Mouse (Mus musculus): Measurements from ENCODE around the gene Slc39a10. TPM values are rescaled to one million over a fixed set of nuclear protein-coding genes. Genes with fewer than 3 reads are reported as not detected.

The Slc39a10 gene
- polyA plus RNA-seq (2015; fragmentation: Nextera tagmentation; extraction: Ambion mirVana): 4.5 and 5.9 TPM in 2 replicates

DNA sequence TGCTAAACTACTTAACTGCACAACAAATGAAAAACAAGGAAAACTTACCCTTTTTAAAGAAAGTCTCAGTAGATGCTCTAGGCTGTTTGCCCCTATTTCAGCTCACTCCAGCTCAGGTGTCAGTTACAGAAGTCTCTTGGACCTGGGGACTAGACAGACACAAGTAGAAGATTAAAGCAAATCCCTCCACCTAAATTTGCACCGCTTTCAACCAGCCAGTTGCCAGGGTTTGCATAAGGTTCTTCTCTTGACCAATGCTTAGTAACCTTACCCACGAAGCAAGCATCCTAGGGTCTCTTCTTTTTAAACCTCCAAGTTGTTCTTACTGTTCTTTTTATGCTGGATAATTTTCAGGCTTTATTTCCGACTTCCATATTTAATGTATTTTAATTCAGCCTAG lies at the start of gene Slc39a10:
Gene Slc39a10 (minus strand): TSS at position 101 of the 400 bp plus-strand sequence.
- no peak within 1 kb of the TSS for H3K9ac ChIP-seq

DNA sequence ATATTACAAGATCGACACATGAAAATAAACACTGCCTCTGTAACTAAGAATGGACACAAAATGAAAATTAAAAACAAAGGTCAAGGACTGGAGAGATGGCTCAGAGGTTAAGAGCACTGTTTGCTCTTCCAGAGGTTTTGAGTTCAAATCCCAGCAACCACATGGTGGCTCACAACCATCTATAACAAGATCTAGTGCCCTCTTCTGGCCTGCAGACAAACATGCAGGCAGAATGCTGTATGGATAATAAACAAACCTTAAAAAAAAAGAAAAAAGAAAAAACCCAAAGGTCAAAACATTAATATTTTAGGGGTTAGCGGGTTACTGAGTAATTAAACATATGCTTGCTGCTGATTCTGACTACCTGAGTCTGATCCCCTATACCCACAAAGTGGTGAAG lies 46.6 kb upstream of the Slc39a10 start:
- no peak overlapping the region for H3K9ac ChIP-seq
- WGBS (ENCODE audit: insufficient replicate concordance): 55% methylated on average over 2 of the region's 2 CpGs
- H3K36me3 ChIP-seq: no peaks in the 10 kb centered on the region

More for the DNA sequence above, at the start of gene Slc39a10:
- ATAC-seq (ENCODE audit: low read depth) (no peak), DNase-seq (no peak)
- Histone ChIP-seq H3K27me3 (no peaks in the 10 kb centered on the region), H3K36me3 (no peaks in the 10 kb centered on the region), H3K27ac (no peak within 1 kb of the TSS), H3K4me2 (no peak within 1 kb of the TSS), H3K4me1 (replicated peaks) (no peaks in the 10 kb centered on the region), H3K9me3 (replicated peaks) (no peaks in the 10 kb centered on the region), H3K4me3 (replicated peaks) (no peak within 1 kb of the TSS)
- 38% methylated on average over 3 of the region's 3 CpGs for WGBS (ENCODE audit: insufficient replicate concordance)

GRCm38 (mm10) chr1:46937641-46938040 lies 45.0 kb upstream of the Slc39a10 start:
- 67% methylated on average over 2 of the region's 2 CpGs for WGBS (ENCODE audit: insufficient replicate concordance)

More for the DNA sequence above, 46.6 kb upstream of the Slc39a10 start:
- H3K4me3 ChIP-seq (replicated peaks): no peak overlapping the region
- no peaks in the 10 kb centered on the region for H3K27me3 ChIP-seq
- H3K4me2 ChIP-seq: no peak overlapping the region
- H3K4me1 ChIP-seq (replicated peaks): no peaks in the 10 kb centered on the region
- DNase-seq: no peak
- H3K27ac ChIP-seq: no peak overlapping the region
- no peaks in the 10 kb centered on the region for H3K9me3 ChIP-seq (replicated peaks)
- no peak for ATAC-seq (ENCODE audit: low read depth)

GRCm38 (mm10) chr1:46927104-46927503 lies 34.5 kb upstream of the Slc39a10 start:
- DNase-seq (no peak), ATAC-seq (ENCODE audit: low read depth) (no peak)
- Histone ChIP-seq H3K9me3 (replicated peaks) (no peaks in the 10 kb centered on the region), H3K27ac (no peak overlapping the region), H3K27me3 (no peaks in the 10 kb centered on the region), H3K4me2 (no peak overlapping the region), H3K36me3 (no peaks in the 10 kb centered on the region), H3K9ac (no peak overlapping the region), H3K4me1 (replicated peaks) (no peaks in the 10 kb centered on the region), H3K4me3 (replicated peaks) (no peak overlapping the region)

More at GRCm38 (mm10) chr1:46937641-46938040, 45.0 kb upstream of the Slc39a10 start:
- Histone ChIP-seq H3K9me3 (replicated peaks) (no peaks in the 10 kb centered on the region), H3K4me3 (replicated peaks) (no peak overlapping the region), H3K4me1 (replicated peaks) (no peaks in the 10 kb centered on the region), H3K36me3 (no peaks in the 10 kb centered on the region), H3K9ac (no peak overlapping the region), H3K27ac (no peak overlapping the region), H3K4me2 (no peak overlapping the region), H3K27me3 (no peaks in the 10 kb centered on the region)
- ATAC-seq (ENCODE audit: low read depth): no peak
- DNase-seq: no peak

- no peak overlapping the region for H3K27ac ChIP-seq
- H3K4me1 ChIP-seq (replicated peaks): no peaks in the 10 kb centered on the region
- ATAC-seq (ENCODE audit: low read depth) (peak; percentile 41; the same call in 1 of the 2 replicates), DNase-seq (no peak)
- H3K9ac ChIP-seq: no peak overlapping the region
- no peak overlapping the region for H3K4me2 ChIP-seq
- WGBS (ENCODE audit: insufficient replicate concordance): 23% methylated on average over 3 of the region's 3 CpGs
- H3K27me3 ChIP-seq: no peaks in the 10 kb centered on the region
- no peak overlapping the region for H3K4me3 ChIP-seq (replicated peaks)
- H3K9me3 ChIP-seq (replicated peaks): no peaks in the 10 kb centered on the region
- H3K36me3 ChIP-seq: no peaks in the 10 kb centered on the region
Observed at GRCm38 (mm10) chr1:46926239-46926638, 33.6 kb upstream of the Slc39a10 start.

GRCm38 (mm10) chr1:46924992-46925391 lies 32.3 kb upstream of the Slc39a10 start:
- no peaks in the 10 kb centered on the region for H3K27me3 ChIP-seq
- H3K9me3 ChIP-seq (replicated peaks): no peaks in the 10 kb centered on the region
- H3K4me2 ChIP-seq: no peak overlapping the region
- no peak overlapping the region for H3K9ac ChIP-seq
- no peak overlapping the region for H3K27ac ChIP-seq
- DNase-seq (no peak), ATAC-seq (ENCODE audit: low read depth) (no peak)
- no peak overlapping the region for H3K4me3 ChIP-seq (replicated peaks)
- no peaks in the 10 kb centered on the region for H3K36me3 ChIP-seq
- H3K4me1 ChIP-seq (replicated peaks): no peaks in the 10 kb centered on the region

- 74% methylated on average over 7 of the region's 7 CpGs for WGBS (ENCODE audit: insufficient replicate concordance)
- ATAC-seq (ENCODE audit: low read depth): no peak
- no peaks in the 10 kb centered on the region for H3K9me3 ChIP-seq (replicated peaks)
Observed at GRCm38 (mm10) chr1:46922904-46923303, 30.3 kb upstream of the Slc39a10 start.

DNA sequence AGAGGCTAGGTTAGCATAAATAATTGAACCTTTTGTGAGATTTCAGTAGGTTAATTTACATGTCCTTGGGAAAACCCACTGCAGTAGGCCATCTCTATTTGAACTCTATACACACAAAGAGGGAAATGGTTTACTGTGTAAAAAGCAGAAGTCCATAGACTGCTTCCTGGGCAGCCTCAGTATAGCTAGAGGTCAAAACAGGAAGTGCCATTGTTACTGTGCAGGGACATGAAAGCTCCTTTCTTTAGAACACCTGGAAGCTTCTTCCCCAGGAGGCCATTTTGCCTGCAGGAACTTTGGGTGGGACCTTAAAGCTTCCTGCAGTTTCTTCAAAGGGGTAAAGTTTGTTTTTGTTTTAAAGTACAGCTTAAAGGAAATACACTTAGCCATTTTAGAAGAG lies 29.0 kb upstream of the Slc39a10 start:
- no peak overlapping the region for H3K9ac ChIP-seq
- H3K4me2 ChIP-seq: no peak overlapping the region
- no peak overlapping the region for H3K4me3 ChIP-seq (replicated peaks)
- H3K27me3 ChIP-seq: no peaks in the 10 kb centered on the region
- DNase-seq (no peak), ATAC-seq (ENCODE audit: low read depth) (no peak)
- no peak overlapping the region for H3K27ac ChIP-seq
- no peaks in the 10 kb centered on the region for H3K4me1 ChIP-seq (replicated peaks)
- no peaks in the 10 kb centered on the region for H3K9me3 ChIP-seq (replicated peaks)
- no peaks in the 10 kb centered on the region for H3K36me3 ChIP-seq

More at GRCm38 (mm10) chr1:46922904-46923303, 30.3 kb upstream of the Slc39a10 start:
- Histone ChIP-seq H3K4me2 (no peak overlapping the region), H3K36me3 (no peaks in the 10 kb centered on the region), H3K9ac (no peak overlapping the region), H3K27me3 (no peaks in the 10 kb centered on the region), H3K4me3 (replicated peaks) (no peak overlapping the region), H3K4me1 (replicated peaks) (no peaks in the 10 kb centered on the region), H3K27ac (no peak overlapping the region)
- DNase-seq: no peak

DNA sequence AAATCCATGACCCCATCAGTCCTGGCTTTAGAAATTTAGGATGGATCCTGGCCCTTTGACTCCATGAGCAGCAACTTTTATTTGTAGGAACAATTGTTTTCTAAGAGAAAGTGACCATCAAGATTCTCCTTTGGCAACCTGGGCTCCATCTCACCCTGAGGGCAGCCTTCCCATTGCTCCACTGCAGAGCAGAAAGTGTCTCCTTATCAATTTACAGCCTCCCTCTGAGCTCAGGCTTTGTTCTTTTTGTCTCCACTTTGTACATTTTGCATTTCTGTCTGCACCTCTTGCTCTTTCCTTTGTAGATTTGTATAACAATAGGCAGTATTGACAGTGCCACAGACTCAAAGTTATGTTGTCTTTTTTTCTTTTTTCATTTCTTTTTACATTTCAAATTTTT lies 23.6 kb upstream of the Slc39a10 start:
- DNase-seq (no peak), ATAC-seq (ENCODE audit: low read depth) (no peak)

DNA sequence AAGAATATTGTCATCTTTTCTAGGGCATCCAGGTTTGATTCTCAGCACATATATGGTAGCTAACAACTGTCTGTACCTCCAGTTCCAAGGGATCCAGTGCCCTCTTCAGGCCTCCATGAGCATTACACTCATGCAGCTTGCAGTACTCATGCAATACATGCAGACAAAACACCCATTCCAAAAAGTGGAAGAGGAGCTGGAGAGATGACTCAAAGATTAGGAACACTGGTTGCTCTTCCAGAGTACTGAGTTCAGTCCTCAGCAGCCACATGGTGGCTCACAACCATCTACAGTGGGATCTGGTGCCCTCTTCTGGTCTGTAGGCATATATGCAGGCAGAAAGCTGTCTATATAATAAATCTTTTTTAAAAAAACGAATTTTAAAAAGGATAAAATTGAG lies 21.7 kb upstream of the Slc39a10 start:
- DNase-seq (no peak), ATAC-seq (ENCODE audit: low read depth) (no peak)
- H3K9me3 ChIP-seq (replicated peaks): no peaks in the 10 kb centered on the region; the same call in 1 of the 2 replicates
- no peaks in the 10 kb centered on the region for H3K27me3 ChIP-seq
- no peaks in the 10 kb centered on the region for H3K36me3 ChIP-seq
- 29% methylated on average over 1 of the region's 1 CpGs for WGBS (ENCODE audit: insufficient replicate concordance)
- no peak overlapping the region for H3K9ac ChIP-seq
- H3K4me3 ChIP-seq (replicated peaks): no peak overlapping the region
- no peaks in the 10 kb centered on the region for H3K4me1 ChIP-seq (replicated peaks)
- H3K4me2 ChIP-seq: no peak overlapping the region
- no peak overlapping the region for H3K27ac ChIP-seq

More for the DNA sequence above, 23.6 kb upstream of the Slc39a10 start:
- H3K9me3 ChIP-seq (replicated peaks): no peaks in the 10 kb centered on the region; the same call in 1 of the 2 replicates
- no peak overlapping the region for H3K9ac ChIP-seq
- H3K27ac ChIP-seq: no peak overlapping the region
- no peaks in the 10 kb centered on the region for H3K27me3 ChIP-seq
- H3K4me1 ChIP-seq (replicated peaks): no peaks in the 10 kb centered on the region
- no peaks in the 10 kb centered on the region for H3K36me3 ChIP-seq
- H3K4me3 ChIP-seq (replicated peaks): no peak overlapping the region
- H3K4me2 ChIP-seq: no peak overlapping the region

DNA sequence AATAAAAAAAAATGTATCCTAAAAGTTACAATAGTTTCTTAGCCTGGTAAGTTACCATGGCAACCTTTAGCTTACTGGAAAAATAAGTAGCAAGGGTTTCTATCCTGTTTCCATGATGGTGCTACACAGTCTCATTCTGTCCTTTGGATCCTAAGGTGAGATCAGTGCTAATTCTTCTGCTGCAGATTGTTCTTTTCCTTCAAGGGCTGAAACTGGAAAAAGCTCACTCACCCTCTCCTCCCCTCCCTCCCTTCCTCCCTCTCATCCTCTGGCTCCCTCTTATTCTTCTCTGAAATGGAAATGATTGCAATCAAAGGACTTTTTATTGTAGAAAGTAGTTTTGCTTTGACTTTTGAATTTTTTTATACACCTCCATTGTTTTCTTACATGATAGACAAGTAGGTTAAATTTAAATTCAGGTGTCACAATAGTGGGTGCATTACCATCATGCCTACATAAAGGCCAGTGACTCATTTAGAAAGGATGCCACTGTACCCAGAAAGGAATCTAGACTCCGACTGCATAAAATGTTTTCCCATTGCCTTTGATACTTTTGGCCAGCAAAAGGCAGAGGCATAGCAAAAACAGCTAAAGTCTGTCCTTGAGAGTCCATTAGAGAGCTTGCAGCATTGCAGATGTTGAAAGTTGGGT lies 20.0 kb upstream of the Slc39a10 start:
- no peaks in the 10 kb centered on the region for H3K4me1 ChIP-seq (replicated peaks)
- no peaks in the 10 kb centered on the region for H3K27me3 ChIP-seq
- ATAC-seq (ENCODE audit: low read depth) (no peak), DNase-seq (no peak)
- H3K9me3 ChIP-seq (replicated peaks): no peaks in the 10 kb centered on the region; the same call in 1 of the 2 replicates
- 68% methylated on average over 1 of the region's 1 CpGs for WGBS (ENCODE audit: insufficient replicate concordance)
- H3K4me3 ChIP-seq (replicated peaks): no peak overlapping the region
- H3K27ac ChIP-seq: no peak overlapping the region
- H3K36me3 ChIP-seq: no peaks in the 10 kb centered on the region
- no peak overlapping the region for H3K9ac ChIP-seq
- H3K4me2 ChIP-seq: no peak overlapping the region

GRCm38 (mm10) chr1:46910154-46910553 lies 17.5 kb upstream of the Slc39a10 start:
- WGBS (ENCODE audit: insufficient replicate concordance): 73% methylated on average over 3 of the region's 3 CpGs
- H3K9me3 ChIP-seq (replicated peaks): no peaks in the 10 kb centered on the region; the same call in 1 of the 2 replicates
- ATAC-seq (ENCODE audit: low read depth) (no peak), DNase-seq (no peak)
- H3K27ac ChIP-seq: no peak overlapping the region
- H3K4me2 ChIP-seq: no peak overlapping the region
- no peaks in the 10 kb centered on the region for H3K27me3 ChIP-seq
- no peak overlapping the region for H3K4me3 ChIP-seq (replicated peaks)
- no peak overlapping the region for H3K9ac ChIP-seq
- H3K36me3 ChIP-seq: no peaks in the 10 kb centered on the region
- H3K4me1 ChIP-seq (replicated peaks): no peaks in the 10 kb centered on the region

Data from liver, embryonic 13.5 days (tissue).